Mouse (Mus musculus): ENCODE data around the gene Pdia3.

DNA sequence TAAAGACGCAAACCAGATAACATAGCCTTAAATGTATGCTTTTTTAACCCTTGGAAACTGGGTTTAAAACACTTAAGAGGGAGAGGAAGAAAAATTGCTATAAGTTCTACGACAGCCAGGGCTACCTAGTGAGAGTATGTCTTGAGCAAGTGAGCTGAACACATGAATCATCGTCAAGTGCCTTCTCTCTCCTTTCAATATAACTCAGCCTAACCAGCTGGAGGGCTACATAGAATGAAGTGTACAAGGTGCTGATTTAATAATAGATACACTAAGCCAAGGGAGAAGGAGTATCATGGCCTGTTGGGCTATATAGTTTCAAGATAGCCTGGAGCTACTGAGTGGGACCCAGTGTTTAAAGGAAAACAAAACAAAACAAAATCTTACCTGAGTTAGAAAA lies 4.9 kb downstream of the Pdia3 start:
- no peak for TF ChIP-seq POLR2A (IDR thresholded peaks at IDR 0.05; ENCODE audit: borderline replicate concordance, control insufficient read depth, low read depth, low read length)
- TF ChIP-seq CTCF (IDR thresholded peaks at IDR 0.05; ENCODE audit: control insufficient read depth, insufficient read depth, low read length), result no peak

All from bone marrow, adult 2 months (tissue).